Mouse (Mus musculus): ENCODE data around the gene Fchsd2. TPM values are rescaled to one million over a fixed set of nuclear protein-coding genes. Genes with fewer than 3 reads are reported as not detected.

Gene Fchsd2
- polyA plus RNA-seq, 1 experiment from 2014 or later = 14.2 TPM

GRCm38 (mm10) chr7:101067521-101067920, 25.1 kb upstream of the Fchsd2 start:
- H3K9ac ChIP-seq (ENCODE audit: low read depth, low read length) = no peak overlapping the region
- no peaks in the 10 kb centered on the region for H3K27me3 ChIP-seq (replicated peaks; ENCODE audit: control insufficient read depth, insufficient read depth, low read length)
- 79% methylated on average over 2 of the region's 2 CpGs for WGBS
- no peak overlapping the region for H3K4me3 ChIP-seq (ENCODE audit: low read depth, low read length)
- H3K27ac ChIP-seq (ENCODE audit: low read depth, low read length) = no peak overlapping the region
- no peaks in the 10 kb centered on the region for H3K9me3 ChIP-seq (ENCODE audit: control insufficient read depth, low read length)
- ATAC-seq (replicated peaks; ENCODE audit: low FRiP score) (no peak), DNase-seq (ENCODE audit: low spot score) (no peak)
- peaks cover 23% of the 10 kb centered on the region for H3K4me1 ChIP-seq (replicated peaks; ENCODE audit: control insufficient read depth, insufficient read depth, low read length)
- H3K4me2 ChIP-seq = no peak overlapping the region
- no peaks in the 10 kb centered on the region for H3K36me3 ChIP-seq (ENCODE audit: control insufficient read depth, insufficient read depth, low read length)

DNA sequence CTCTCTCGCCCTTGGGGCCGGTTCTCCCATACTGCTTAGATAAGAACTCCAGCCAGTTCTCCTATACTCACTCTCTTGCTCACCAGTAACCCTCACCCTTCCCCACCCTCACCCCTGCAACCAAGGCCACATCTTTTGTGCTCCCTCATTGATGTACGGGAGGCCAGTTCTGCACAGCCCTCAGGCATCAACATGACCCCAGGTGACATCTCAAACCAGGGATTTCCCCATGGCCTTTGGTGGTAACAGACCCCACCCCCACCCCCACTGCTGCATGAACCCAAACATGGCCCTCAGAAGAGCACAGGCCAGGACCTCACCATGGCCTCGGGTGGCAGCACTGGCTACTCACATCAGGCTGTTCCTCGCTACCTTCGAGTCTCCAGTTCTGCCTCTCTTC, 23.4 kb upstream of the Fchsd2 start:
- no peaks in the 10 kb centered on the region for H3K36me3 ChIP-seq (ENCODE audit: control insufficient read depth, insufficient read depth, low read length)
- WGBS = 63% methylated on average over 6 of the region's 6 CpGs
- H3K4me1 ChIP-seq (replicated peaks; ENCODE audit: control insufficient read depth, insufficient read depth, low read length) = peaks cover 26% of the 10 kb centered on the region
- peak; percentile 35; the same call in 1 of the 2 replicates for ATAC-seq (replicated peaks; ENCODE audit: low FRiP score)
- H3K4me2 ChIP-seq = no peak overlapping the region
- H3K9me3 ChIP-seq (ENCODE audit: control insufficient read depth, low read length) = no peaks in the 10 kb centered on the region
- no peaks in the 10 kb centered on the region for H3K27me3 ChIP-seq (replicated peaks; ENCODE audit: control insufficient read depth, insufficient read depth, low read length)
- no peak for DNase-seq (ENCODE audit: low spot score)
- H3K27ac ChIP-seq (ENCODE audit: low read depth, low read length) = no peak overlapping the region
- H3K9ac ChIP-seq (ENCODE audit: low read depth, low read length) = no peak overlapping the region
- H3K4me3 ChIP-seq (ENCODE audit: low read depth, low read length) = no peak overlapping the region

GRCm38 (mm10) chr7:101070406-101070805, 22.3 kb upstream of the Fchsd2 start:
- 8% methylated on average over 4 of the region's 4 CpGs for WGBS
- no peak overlapping the region for H3K4me2 ChIP-seq
- H3K9ac ChIP-seq (ENCODE audit: low read depth, low read length) = no peak overlapping the region
- H3K36me3 ChIP-seq (ENCODE audit: control insufficient read depth, insufficient read depth, low read length) = no peaks in the 10 kb centered on the region
- DNase-seq (ENCODE audit: low spot score) (no peak), ATAC-seq (replicated peaks; ENCODE audit: low FRiP score) (no peak)
- no peak overlapping the region for H3K4me3 ChIP-seq (ENCODE audit: low read depth, low read length)
- no peak overlapping the region for H3K27ac ChIP-seq (ENCODE audit: low read depth, low read length)
- H3K9me3 ChIP-seq (ENCODE audit: control insufficient read depth, low read length) = no peaks in the 10 kb centered on the region
- no peaks in the 10 kb centered on the region for H3K27me3 ChIP-seq (replicated peaks; ENCODE audit: control insufficient read depth, insufficient read depth, low read length)
- peaks cover 31% of the 10 kb centered on the region for H3K4me1 ChIP-seq (replicated peaks; ENCODE audit: control insufficient read depth, insufficient read depth, low read length)

DNA sequence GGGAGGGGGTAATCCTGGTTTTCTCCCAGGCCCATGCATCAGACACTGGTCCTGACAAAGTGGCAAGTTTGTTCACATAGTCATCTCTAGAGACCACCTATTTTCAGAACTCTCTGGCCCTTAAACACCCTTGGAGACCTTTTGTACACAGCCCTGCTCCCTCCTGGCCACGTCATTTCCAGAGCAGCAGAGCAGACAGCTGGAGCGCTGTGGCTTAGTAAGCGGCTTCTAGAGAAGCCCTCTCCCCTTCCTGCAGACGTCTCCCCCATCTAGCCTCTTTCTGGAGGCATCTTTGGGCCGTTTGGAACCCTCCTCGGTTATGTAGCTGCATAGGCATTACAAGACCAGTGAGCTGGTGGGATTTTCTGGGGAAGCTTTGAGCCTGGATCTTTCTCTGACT, 21.6 kb upstream of the Fchsd2 start:
- Histone ChIP-seq H3K4me3 (ENCODE audit: low read depth, low read length) (no peak overlapping the region), H3K36me3 (ENCODE audit: control insufficient read depth, insufficient read depth, low read length) (no peaks in the 10 kb centered on the region), H3K9me3 (ENCODE audit: control insufficient read depth, low read length) (no peaks in the 10 kb centered on the region), H3K27ac (ENCODE audit: low read depth, low read length) (no peak overlapping the region), H3K4me1 (replicated peaks; ENCODE audit: control insufficient read depth, insufficient read depth, low read length) (peaks cover 31% of the 10 kb centered on the region), H3K27me3 (replicated peaks; ENCODE audit: control insufficient read depth, insufficient read depth, low read length) (no peaks in the 10 kb centered on the region), H3K4me2 (no peak overlapping the region), H3K9ac (ENCODE audit: low read depth, low read length) (no peak overlapping the region)
- ATAC-seq (replicated peaks; ENCODE audit: low FRiP score) (no peak), DNase-seq (ENCODE audit: low spot score) (no peak)
- 29% methylated on average over 6 of the region's 6 CpGs for WGBS

GRCm38 (mm10) chr7:101072123-101072740, 20.4 kb upstream of the Fchsd2 start:
- no peak for ATAC-seq (replicated peaks; ENCODE audit: low FRiP score)
- WGBS = 50% methylated on average over 12 of the region's 12 CpGs
- no peaks in the 10 kb centered on the region for H3K36me3 ChIP-seq (ENCODE audit: control insufficient read depth, insufficient read depth, low read length)
- H3K4me1 ChIP-seq (replicated peaks; ENCODE audit: control insufficient read depth, insufficient read depth, low read length) = peaks cover 31% of the 10 kb centered on the region
- H3K9ac ChIP-seq (ENCODE audit: low read depth, low read length) = no peak overlapping the region
- no peak overlapping the region for H3K4me2 ChIP-seq
- H3K27me3 ChIP-seq (replicated peaks; ENCODE audit: control insufficient read depth, insufficient read depth, low read length) = no peaks in the 10 kb centered on the region
- no peak overlapping the region for H3K4me3 ChIP-seq (ENCODE audit: low read depth, low read length)
- no peaks in the 10 kb centered on the region for H3K9me3 ChIP-seq (ENCODE audit: control insufficient read depth, low read length)
- H3K27ac ChIP-seq (ENCODE audit: low read depth, low read length) = no peak overlapping the region
- no peak for DNase-seq (ENCODE audit: low spot score)

DNA sequence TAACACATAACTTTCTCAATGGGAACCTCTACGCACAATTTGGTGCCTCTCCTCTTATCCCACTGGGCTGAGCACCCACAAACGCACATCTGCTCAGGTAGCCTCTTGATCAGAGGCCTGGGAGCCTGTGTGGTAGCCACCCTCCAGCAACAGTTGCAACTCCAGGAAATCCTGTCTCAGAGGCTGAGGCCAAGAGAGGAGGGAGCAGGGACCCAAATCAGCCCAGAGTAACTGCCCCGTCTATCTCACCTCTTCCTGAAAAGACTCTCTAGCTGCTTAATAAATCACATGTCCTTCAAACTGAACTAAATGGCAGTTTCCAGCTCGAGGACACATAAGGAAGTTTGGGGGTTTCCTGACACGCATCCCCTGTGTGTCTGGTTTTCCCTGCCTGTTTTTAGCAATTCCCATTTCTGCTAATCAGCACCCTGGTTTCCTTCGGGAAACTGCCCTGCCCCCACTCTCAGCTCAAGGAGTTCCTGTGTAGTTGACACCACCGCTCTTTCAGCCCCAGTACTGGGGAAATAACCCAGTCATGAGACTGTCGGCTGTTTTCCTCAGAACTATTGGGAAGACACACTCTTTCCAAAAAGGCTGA, 18.4 kb upstream of the Fchsd2 start:
- DNase-seq (ENCODE audit: low spot score) = no peak

GRCm38 (mm10) chr7:101083562-101084166, 9.0 kb upstream of the Fchsd2 start:
- Histone ChIP-seq H3K27me3 (replicated peaks; ENCODE audit: control insufficient read depth, insufficient read depth, low read length) (no peaks in the 10 kb centered on the region), H3K4me1 (replicated peaks; ENCODE audit: control insufficient read depth, insufficient read depth, low read length) (peaks cover 23% of the 10 kb centered on the region), H3K4me2 (no peak overlapping the region), H3K36me3 (ENCODE audit: control insufficient read depth, insufficient read depth, low read length) (no peaks in the 10 kb centered on the region), H3K27ac (ENCODE audit: low read depth, low read length) (no peak overlapping the region), H3K4me3 (ENCODE audit: low read depth, low read length) (no peak overlapping the region), H3K9me3 (ENCODE audit: control insufficient read depth, low read length) (no peaks in the 10 kb centered on the region), H3K9ac (ENCODE audit: low read depth, low read length) (no peak overlapping the region)
- WGBS = 67% methylated on average over 9 of the region's 9 CpGs
- ATAC-seq (replicated peaks; ENCODE audit: low FRiP score) (no peak), DNase-seq (ENCODE audit: low spot score) (no peak)

More for the DNA sequence above, 18.4 kb upstream of the Fchsd2 start:
- H3K9me3 ChIP-seq (ENCODE audit: control insufficient read depth, low read length) = no peaks in the 10 kb centered on the region
- H3K36me3 ChIP-seq (ENCODE audit: control insufficient read depth, insufficient read depth, low read length) = no peaks in the 10 kb centered on the region
- no peak for ATAC-seq (replicated peaks; ENCODE audit: low FRiP score)
- H3K4me3 ChIP-seq (ENCODE audit: low read depth, low read length) = no peak overlapping the region
- H3K27me3 ChIP-seq (replicated peaks; ENCODE audit: control insufficient read depth, insufficient read depth, low read length) = no peaks in the 10 kb centered on the region
- no peak overlapping the region; the same call in 1 of the 2 replicates for H3K4me2 ChIP-seq
- WGBS = 40% methylated on average over 8 of the region's 8 CpGs
- H3K9ac ChIP-seq (ENCODE audit: low read depth, low read length) = no peak overlapping the region
- no peak overlapping the region; the same call in 1 of the 2 replicates for H3K27ac ChIP-seq (ENCODE audit: low read depth, low read length)
- peaks cover 31% of the 10 kb centered on the region for H3K4me1 ChIP-seq (replicated peaks; ENCODE audit: control insufficient read depth, insufficient read depth, low read length)

DNA sequence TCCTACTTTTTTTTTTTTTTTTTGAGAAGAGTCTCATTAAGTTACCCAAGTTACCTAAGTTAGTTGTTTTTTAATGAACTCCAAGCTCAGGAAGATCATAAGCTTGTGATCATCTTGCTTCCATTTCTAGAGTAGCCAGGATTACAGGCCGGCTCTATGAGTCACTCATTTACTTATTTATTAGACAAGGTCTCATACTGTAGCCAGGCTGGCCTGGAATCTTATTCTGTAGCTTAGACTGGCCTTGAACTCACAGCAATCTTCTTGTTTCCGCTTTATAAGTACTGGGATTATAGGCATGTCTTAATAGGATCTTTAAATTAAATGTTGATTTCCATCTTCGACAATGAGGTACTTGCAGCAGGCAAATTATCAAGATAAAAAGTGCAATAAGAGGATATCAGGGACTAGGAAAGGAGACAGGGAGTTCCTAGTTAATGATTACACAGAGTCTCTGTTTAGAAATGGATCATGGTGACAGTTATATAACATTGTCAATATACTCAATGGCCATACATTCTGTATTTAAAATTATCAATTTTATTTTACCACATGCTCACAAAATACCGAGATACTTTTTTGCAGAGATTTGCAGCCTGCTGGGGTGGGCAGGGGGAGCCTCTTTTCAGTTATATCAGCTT, 7.7 kb upstream of the Fchsd2 start:
- no peak overlapping the region for H3K9ac ChIP-seq (ENCODE audit: low read depth, low read length)
- no peaks in the 10 kb centered on the region for H3K9me3 ChIP-seq (ENCODE audit: control insufficient read depth, low read length)
- no peaks in the 10 kb centered on the region for H3K36me3 ChIP-seq (ENCODE audit: control insufficient read depth, insufficient read depth, low read length)
- no peak overlapping the region for H3K4me2 ChIP-seq
- peaks cover 32% of the 10 kb centered on the region for H3K4me1 ChIP-seq (replicated peaks; ENCODE audit: control insufficient read depth, insufficient read depth, low read length)
- 68% methylated on average over 4 of the region's 4 CpGs for WGBS
- H3K4me3 ChIP-seq (ENCODE audit: low read depth, low read length) = no peak overlapping the region
- no peak for DNase-seq (ENCODE audit: low spot score)
- H3K27ac ChIP-seq (ENCODE audit: low read depth, low read length) = no peak overlapping the region; the same call in 1 of the 2 replicates
- H3K27me3 ChIP-seq (replicated peaks; ENCODE audit: control insufficient read depth, insufficient read depth, low read length) = no peaks in the 10 kb centered on the region
- no peak for ATAC-seq (replicated peaks; ENCODE audit: low FRiP score)
